Mouse (Mus musculus): ENCODE data around the gene Gm49321. TPM values are rescaled to one million over a fixed set of nuclear protein-coding genes. Genes with fewer than 3 reads are reported as not detected.

Gm49321 gene
- polyA plus RNA-seq, 1 experiment = not detected

DNA sequence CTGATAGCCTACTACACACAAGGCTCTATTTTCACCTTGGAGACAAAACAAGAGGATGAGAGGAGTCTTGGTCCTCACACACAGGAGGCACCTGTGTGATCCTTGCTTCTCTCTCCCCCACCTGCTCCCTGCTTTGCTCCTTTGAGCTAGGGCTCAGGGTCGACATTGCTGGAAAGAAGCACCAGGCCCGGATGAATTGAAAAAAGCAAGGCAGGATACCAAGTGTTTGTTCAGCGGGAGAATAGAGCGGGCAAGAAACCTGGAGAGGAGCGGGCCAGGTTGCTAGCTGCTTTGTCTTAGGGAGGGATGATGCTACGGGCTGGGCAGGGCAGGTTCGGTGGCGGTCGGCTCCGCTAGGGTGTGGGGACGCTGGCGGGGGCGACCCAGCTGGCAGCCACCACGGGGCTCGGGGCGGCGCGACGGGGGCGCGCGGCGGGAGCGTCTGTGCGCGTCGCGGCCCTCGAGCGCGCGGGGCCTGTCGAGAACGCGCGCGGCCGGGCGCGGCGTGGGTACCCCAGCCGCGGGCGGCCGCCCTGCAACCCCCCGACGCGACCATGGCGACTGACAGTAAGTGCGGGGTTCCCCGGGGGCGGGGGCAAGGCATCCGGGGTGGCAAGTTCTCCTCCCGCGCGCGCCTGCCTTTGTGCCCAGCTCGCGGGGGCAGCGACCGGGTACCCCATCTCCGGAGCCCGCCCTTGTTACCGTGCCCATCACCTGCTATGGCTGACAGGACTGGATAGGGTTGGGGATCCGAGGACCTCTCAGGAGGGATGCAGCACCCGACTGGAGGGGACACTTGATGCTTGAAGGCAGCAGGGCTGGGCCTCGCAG, 60.1 kb downstream of the Gm49321 start, which contains the start of gene Syt16:
Syt16 (plus strand) TSS at position 365 of the 831 bp plus-strand sequence.
- DNase-seq = peak; percentile 24 to 44
- Histone ChIP-seq H3K4me1 (ENCODE audit: control insufficient read depth, insufficient read depth, low read length) (no peaks in the 10 kb centered on the region), H3K27ac (ENCODE audit: insufficient read depth, low read length) (no peak within 1 kb of the TSS), H3K4me3 (replicated peaks; ENCODE audit: insufficient read depth, low read depth, low read length) (peak within 1 kb of the TSS; percentile 62), H3K27me3 (ENCODE audit: control insufficient read depth, insufficient read depth, low read length) (no peaks in the 10 kb centered on the region)
- TF ChIP-seq CTCF (IDR thresholded peaks at IDR 0.05; ENCODE audit: borderline replicate concordance, insufficient read depth, low read depth, low read length) = no peak
- TF ChIP-seq POLR2A (IDR thresholded peaks at IDR 0.05; ENCODE audit: borderline replicate concordance, insufficient read depth, low read length) = no peak
- 2% methylated on average over 66 of the region's 67 CpGs for WGBS

DNA sequence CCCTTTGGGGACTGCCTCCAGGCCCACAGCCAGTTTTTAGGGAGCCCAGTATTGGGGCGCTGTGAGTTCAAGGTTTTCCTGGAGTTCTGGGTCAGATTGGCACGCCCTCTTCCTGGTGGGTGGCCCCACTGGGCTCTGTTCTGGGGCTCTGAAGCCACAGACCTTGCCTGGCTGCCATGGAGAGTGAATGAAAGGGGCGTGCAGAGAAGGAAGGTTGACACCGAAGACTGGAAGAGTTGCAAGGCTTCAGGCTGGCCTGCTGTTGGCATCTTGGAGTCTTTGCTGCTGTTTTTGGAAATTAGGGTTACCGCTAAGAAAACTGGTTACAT, 60.6 kb downstream of the Gm49321 start:
- no peaks in the 10 kb centered on the region for H3K27me3 ChIP-seq (ENCODE audit: control insufficient read depth, insufficient read depth, low read length)

DNA sequence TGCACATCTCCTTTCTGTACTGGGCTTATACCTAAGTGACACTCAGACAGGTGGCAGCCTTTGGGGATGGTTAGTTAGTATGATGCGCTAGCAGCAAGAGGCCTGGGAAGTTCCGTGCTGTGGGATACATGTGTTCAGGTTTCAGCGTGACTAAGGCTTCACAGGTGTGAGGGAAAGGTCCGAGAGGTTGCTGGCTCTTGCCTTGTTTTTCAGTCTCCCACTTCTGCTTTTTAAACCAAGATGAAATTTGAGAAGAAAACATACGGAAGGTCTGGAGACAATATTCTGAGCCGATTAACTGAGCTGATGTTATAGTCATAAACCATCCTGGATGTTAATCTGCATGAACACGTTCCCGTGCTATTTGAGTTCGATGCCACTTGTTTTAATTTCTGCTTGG, 65.0 kb downstream of the Gm49321 start:
- H3K27me3 ChIP-seq (ENCODE audit: control insufficient read depth, insufficient read depth, low read length) = no peaks in the 10 kb centered on the region
- DNase-seq = no peak
- 87% methylated on average over 9 of the region's 9 CpGs for WGBS
- H3K4me1 ChIP-seq (ENCODE audit: control insufficient read depth, insufficient read depth, low read length) = no peaks in the 10 kb centered on the region
- TF ChIP-seq POLR2A (IDR thresholded peaks at IDR 0.05; ENCODE audit: borderline replicate concordance, insufficient read depth, low read length) = no peak
- no peak overlapping the region for H3K27ac ChIP-seq (ENCODE audit: insufficient read depth, low read length)
- H3K4me3 ChIP-seq (replicated peaks; ENCODE audit: insufficient read depth, low read depth, low read length) = no peak overlapping the region

More for the DNA sequence above, 60.6 kb downstream of the Gm49321 start:
- Histone ChIP-seq H3K27ac (ENCODE audit: insufficient read depth, low read length) (no peak overlapping the region), H3K4me1 (ENCODE audit: control insufficient read depth, insufficient read depth, low read length) (no peaks in the 10 kb centered on the region), H3K4me3 (replicated peaks; ENCODE audit: insufficient read depth, low read depth, low read length) (peak overlapping the region; percentile 62)
- no peak for TF ChIP-seq POLR2A (IDR thresholded peaks at IDR 0.05; ENCODE audit: borderline replicate concordance, insufficient read depth, low read length)
- no peak for TF ChIP-seq CTCF (IDR thresholded peaks at IDR 0.05; ENCODE audit: borderline replicate concordance, insufficient read depth, low read depth, low read length)
- WGBS = 42% methylated on average over 5 of the region's 5 CpGs
- peak in 1 of 2 experiments; percentile 34 for DNase-seq

DNA sequence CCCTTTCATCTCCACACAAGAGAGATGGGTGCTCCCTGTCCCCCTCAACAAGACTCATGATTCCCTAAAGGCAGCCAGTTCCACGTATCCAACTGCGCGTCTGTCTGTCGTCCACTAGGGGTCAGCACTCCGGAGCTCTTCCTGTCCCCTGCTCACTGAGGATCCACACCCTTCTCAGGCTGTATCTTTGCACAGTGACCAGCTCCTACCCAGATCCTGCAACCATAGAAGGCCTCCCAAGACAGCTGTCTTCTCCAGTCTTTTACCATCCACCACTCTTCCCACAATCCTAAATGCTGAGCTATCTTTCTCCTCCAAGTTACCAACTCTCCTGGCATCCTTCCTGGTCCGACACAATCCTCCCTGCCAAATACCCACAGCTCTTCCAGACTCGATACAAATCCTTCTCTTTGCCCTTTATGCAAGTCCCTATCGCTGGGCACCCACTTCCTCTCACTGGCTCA, 72.0 kb downstream of the Gm49321 start:
- TF ChIP-seq CTCF (IDR thresholded peaks at IDR 0.05; ENCODE audit: borderline replicate concordance, insufficient read depth, low read depth, low read length) = peak; percentile 91
- TF ChIP-seq POLR2A (IDR thresholded peaks at IDR 0.05; ENCODE audit: borderline replicate concordance, insufficient read depth, low read length) = no peak
- H3K27me3 ChIP-seq (ENCODE audit: control insufficient read depth, insufficient read depth, low read length) = no peaks in the 10 kb centered on the region
- peak; percentile 34 to 53 for DNase-seq
- no peak overlapping the region for H3K27ac ChIP-seq (ENCODE audit: insufficient read depth, low read length)
- no peaks in the 10 kb centered on the region for H3K4me1 ChIP-seq (ENCODE audit: control insufficient read depth, insufficient read depth, low read length)
- H3K4me3 ChIP-seq (replicated peaks; ENCODE audit: insufficient read depth, low read depth, low read length) = no peak overlapping the region
- WGBS = 6% methylated on average over 8 of the region's 8 CpGs

DNA sequence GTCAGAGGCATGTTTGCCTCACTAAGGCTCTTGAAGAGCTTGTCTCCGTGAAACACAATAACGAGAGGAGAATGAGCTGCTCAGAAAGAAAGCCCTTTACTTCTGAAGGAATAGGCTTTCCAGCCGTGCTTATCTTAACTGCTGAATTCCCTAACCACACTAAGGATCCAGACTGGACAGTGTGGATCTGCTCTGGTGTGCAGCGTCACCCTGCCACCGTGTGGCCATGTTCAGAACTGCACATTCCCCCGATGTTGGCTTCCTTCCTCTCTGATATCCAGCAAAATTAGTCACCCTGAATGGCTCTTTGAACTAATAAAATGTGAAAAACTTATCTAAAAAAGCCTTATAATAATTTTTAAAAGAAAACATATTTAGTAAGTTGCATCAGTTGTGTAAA, 76.3 kb downstream of the Gm49321 start:
- under 1% methylated on average over 6 of the region's 6 CpGs for WGBS
- no peak overlapping the region for H3K27ac ChIP-seq (ENCODE audit: insufficient read depth, low read length)
- no peaks in the 10 kb centered on the region for H3K4me1 ChIP-seq (ENCODE audit: control insufficient read depth, insufficient read depth, low read length)
- no peak overlapping the region for H3K4me3 ChIP-seq (replicated peaks; ENCODE audit: insufficient read depth, low read depth, low read length)
- no peaks in the 10 kb centered on the region for H3K27me3 ChIP-seq (ENCODE audit: control insufficient read depth, insufficient read depth, low read length)
- peak; percentile 72 to 88 for DNase-seq
- TF ChIP-seq POLR2A (IDR thresholded peaks at IDR 0.05; ENCODE audit: borderline replicate concordance, insufficient read depth, low read length) (no peak), CTCF (IDR thresholded peaks at IDR 0.05; ENCODE audit: borderline replicate concordance, insufficient read depth, low read depth, low read length) (peak; percentile 99)

DNA sequence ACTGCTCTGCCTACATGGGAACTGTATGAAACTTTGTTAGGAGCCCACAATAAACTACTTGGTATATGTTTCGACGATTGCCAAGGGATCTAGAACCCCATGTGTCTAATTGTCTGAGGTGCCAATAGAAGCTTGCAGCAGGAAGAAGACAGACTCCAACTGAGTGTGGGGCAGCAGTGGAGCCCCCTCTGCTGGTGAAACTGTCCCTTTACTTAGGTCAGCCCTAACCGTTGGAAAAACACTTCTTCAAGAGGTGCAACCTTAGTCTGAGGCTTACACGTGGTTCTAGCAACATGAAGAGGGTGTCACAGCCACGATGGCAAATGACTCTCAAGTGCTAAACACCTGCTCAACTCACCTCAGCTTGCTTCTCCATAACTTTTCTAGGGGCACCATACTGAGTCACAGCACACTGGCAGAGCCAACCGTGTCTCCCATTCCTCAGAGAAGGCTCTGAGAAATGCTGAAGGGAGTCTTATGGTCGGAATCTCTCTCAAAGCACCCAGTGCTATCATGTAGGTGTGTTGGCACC, 77.4 kb downstream of the Gm49321 start:
- TF ChIP-seq POLR2A (IDR thresholded peaks at IDR 0.05; ENCODE audit: borderline replicate concordance, insufficient read depth, low read length) = no peak
- no peak for TF ChIP-seq CTCF (IDR thresholded peaks at IDR 0.05; ENCODE audit: borderline replicate concordance, insufficient read depth, low read depth, low read length)
- H3K27me3 ChIP-seq (ENCODE audit: control insufficient read depth, insufficient read depth, low read length) = no peaks in the 10 kb centered on the region
- H3K4me1 ChIP-seq (ENCODE audit: control insufficient read depth, insufficient read depth, low read length) = no peaks in the 10 kb centered on the region
- H3K27ac ChIP-seq (ENCODE audit: insufficient read depth, low read length) = no peak overlapping the region
- no peak overlapping the region for H3K4me3 ChIP-seq (replicated peaks; ENCODE audit: insufficient read depth, low read depth, low read length)
- WGBS = 61% methylated on average over 7 of the region's 7 CpGs
- peak; percentile 22 to 34 for DNase-seq

DNA sequence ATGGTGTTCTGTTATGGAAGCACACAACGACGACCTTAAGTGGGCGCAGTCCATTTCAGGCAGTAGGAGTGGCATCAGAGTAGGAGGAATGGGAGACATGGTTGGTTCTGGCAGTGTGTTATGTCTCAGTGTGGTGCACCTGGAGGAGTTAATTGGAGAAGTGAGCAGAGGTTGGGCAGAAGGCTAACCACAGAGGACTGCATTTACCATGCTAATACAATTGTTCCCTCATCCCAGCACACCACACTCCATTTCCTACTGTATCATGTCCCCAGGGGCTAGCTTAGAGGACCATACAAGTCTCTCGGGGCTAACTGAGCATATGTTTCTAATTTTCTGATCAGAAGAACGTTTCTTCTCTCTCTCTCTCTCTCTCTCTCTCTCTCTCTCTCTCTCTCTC, 78.0 kb downstream of the Gm49321 start:
- no peak overlapping the region for H3K27ac ChIP-seq (ENCODE audit: insufficient read depth, low read length)
- WGBS = 87% methylated on average over 5 of the region's 5 CpGs
- H3K4me3 ChIP-seq (replicated peaks; ENCODE audit: insufficient read depth, low read depth, low read length) = no peak overlapping the region
- no peaks in the 10 kb centered on the region for H3K4me1 ChIP-seq (ENCODE audit: control insufficient read depth, insufficient read depth, low read length)
- TF ChIP-seq CTCF (IDR thresholded peaks at IDR 0.05; ENCODE audit: borderline replicate concordance, insufficient read depth, low read depth, low read length) (no peak), POLR2A (IDR thresholded peaks at IDR 0.05; ENCODE audit: borderline replicate concordance, insufficient read depth, low read length) (no peak)
- H3K27me3 ChIP-seq (ENCODE audit: control insufficient read depth, insufficient read depth, low read length) = no peaks in the 10 kb centered on the region
- DNase-seq = no peak

Other genes with a start within 250 kb of the Gm49321 start
- gene Hif1a, start 36.3 kb upstream of the Gm49321 start, polyA plus RNA-seq (2012; rRNA removed) = 72.6 and 79.9 TPM in 2 replicates
- 33.4 and 35.2 TPM in 2 replicates for gene Snapc1, start 26.8 kb downstream of the Gm49321 start, polyA plus RNA-seq (2012; rRNA removed)
- 5.5 TPM in 2 replicates for gene Syt16, start 60.0 kb downstream of the Gm49321 start, polyA plus RNA-seq (2012; rRNA removed)

Data from cerebellum, adult 2 months (tissue).